Comparison of ENCODE assay signal across 8 mouse cellular contexts in genomic region chr17:70968606-70969191, GRCm38 (mm10). TPM values are rescaled to one million over a fixed set of nuclear protein-coding genes. Genes with fewer than 3 reads are reported as not detected.
A peak's percentile ranks its signal among the peaks of the same experiment; 100 is the strongest.
DNase-seq lines count a peak whose midpoint lies in the region; ATAC-seq and TF ChIP-seq lines count a peak whose summit lies in the region.

No protein-coding gene starts in this region.

- no peak overlapping the region for H3K4me3 ChIP-seq in forebrain, embryonic 11.5 days (ENCODE audit: low read depth, low read length)
- no peak overlapping the region for H3K4me3 ChIP-seq in forebrain, embryonic 10.5 days
- H3K4me3 ChIP-seq in C2C12 (ENCODE audit: insufficient read depth, poor library complexity, severe bottlenecking), result no peak overlapping the region

- no peak overlapping the region for H3K27ac ChIP-seq in forebrain, embryonic 11.5 days (ENCODE audit: low read depth, low read length)
- no peak overlapping the region for H3K27ac ChIP-seq in forebrain, embryonic 10.5 days

- H3K36me3 ChIP-seq in forebrain, embryonic 11.5 days (ENCODE audit: control insufficient read depth, insufficient read depth, low read length), result no peaks in the 10 kb centered on the region; the same call in 1 of the 2 replicates
- peaks cover 9% of the 10 kb centered on the region for H3K36me3 ChIP-seq in forebrain, embryonic 10.5 days (replicated peaks)
- peaks cover 6% of the 10 kb centered on the region for H3K36me3 ChIP-seq in C2C12 (ENCODE audit: control insufficient read depth, insufficient read depth)

- no peaks in the 10 kb centered on the region for H3K9me3 ChIP-seq in forebrain, embryonic 11.5 days (ENCODE audit: control insufficient read depth, low read length)
- H3K9me3 ChIP-seq in forebrain, embryonic 10.5 days, result no peaks in the 10 kb centered on the region

- H3K4me1 ChIP-seq in forebrain, embryonic 11.5 days (replicated peaks; ENCODE audit: control insufficient read depth, insufficient read depth, low read length), result no peaks in the 10 kb centered on the region
- H3K4me1 ChIP-seq in forebrain, embryonic 10.5 days, result peaks cover 24% of the 10 kb centered on the region

- ATAC-seq in forebrain, embryonic 11.5 days (replicated peaks; ENCODE audit: low FRiP score), result peak; percentile 50

- TF ChIP-seq CTCF in C2C12 (IDR thresholded peaks at IDR 0.05; ENCODE audit: control insufficient read depth, insufficient read depth, insufficient read length), result peak; percentile 3

- no peak overlapping the region for H3K9ac ChIP-seq in forebrain, embryonic 11.5 days (ENCODE audit: low read length)

- intact Hi-C loops in heart, postnatal 36 days (cut with DNase I), result loop anchor here (1.0 to 5.0 kb wide), 6 partner anchors 121 to 441 kb away; no protein-coding TSS in a partner anchor

- 32% methylated on average over 8 of the region's 8 CpGs for WGBS in forebrain, embryonic 11.5 days
- WGBS in forebrain, embryonic 10.5 days, result 37% methylated on average over 8 of the region's 8 CpGs
- WGBS in large intestine, adult 2 months, result 9% methylated on average over 8 of the region's 8 CpGs

- no peak overlapping the region for H3ac ChIP-seq in C2C12 (ENCODE audit: control insufficient read depth, insufficient read length, low read depth)

- no peaks in the 10 kb centered on the region for H3K79me2 ChIP-seq in C2C12 (ENCODE audit: control insufficient read depth, insufficient read depth)

- no peaks in the 10 kb centered on the region for H3K79me3 ChIP-seq in C2C12 (ENCODE audit: low read depth)

- H3K4me2 ChIP-seq in forebrain, embryonic 11.5 days (ENCODE audit: low read depth, low read length, severe bottlenecking), result no peak overlapping the region

- no peaks in the 10 kb centered on the region for H3K27me3 ChIP-seq in forebrain, embryonic 11.5 days (ENCODE audit: control insufficient read depth, insufficient read depth, low read length)
- 0 out of 2 replicates have a peak, but pooled peaks cover under 1% of the 10 kb centered on the region for H3K27me3 ChIP-seq in forebrain, embryonic 10.5 days (ENCODE audit: poor library complexity, severe bottlenecking)
- no peaks in the 10 kb centered on the region for H3K27me3 ChIP-seq in C2C12 (ENCODE audit: control insufficient read depth, insufficient read depth, insufficient read length)

- DNase-seq in forebrain, embryonic 11.5 days (ENCODE audit: low spot score), result no peak
- DNase-seq in forebrain, embryonic 10.5 days (ENCODE audit: extremely low spot score, low spot score), result no peak
- peak; percentile 34 for DNase-seq in embryo, embryonic 9.5 days (ENCODE audit: extremely low spot score)
- DNase-seq in large intestine, adult 2 months (ENCODE audit: low read depth, low spot score), result peak; percentile 56
- no peak for DNase-seq in thymus, postnatal 25 days
- no peak for DNase-seq in thymus, postnatal 14 days
- DNase-seq in heart, postnatal 36 days, result no peak

TF ChIP-seq in C2C12, 6 proteins besides CTCF, POLR2A, EP300 and RAD21:
- no peak for TF ChIP-seq FOSL1 (IDR thresholded peaks at IDR 0.05; ENCODE audit: insufficient read depth, low read length, poor library complexity, severe bottlenecking)
- TF ChIP-seq MAX (IDR thresholded peaks at IDR 0.05), result no peak
- TF ChIP-seq MYOD1 (IDR thresholded peaks at IDR 0.05; ENCODE audit: control insufficient read depth, insufficient read length, low read depth), result no peak
- no peak for TF ChIP-seq MYOG (IDR thresholded peaks at IDR 0.05; ENCODE audit: control insufficient read depth, extremely low read depth, insufficient read length)
- no peak for TF ChIP-seq CEBPB (IDR thresholded peaks at IDR 0.05; ENCODE audit: low read depth)

RNA-seq across cellular contexts. Expression of gene Myom1, which starts 33.7 kb away (rescaled TPM):
- polyA plus RNA-seq in forebrain, embryonic 11.5 days (2014; fragmentation: Nextera tagmentation; extraction: Ambion mirVana), result 2.8 and 4.0 TPM in 2 replicates
- 1.6 and 2.2 TPM in 2 replicates for polyA plus RNA-seq in forebrain, embryonic 10.5 days (2016; fragmentation: Nextera tagmentation; extraction: Ambion mirVana)
- polyA plus RNA-seq in C2C12 (2012; fragmentation: generic; extraction: Trizol), result 0.35 TPM
- 7.3 and 10.8 TPM in 2 replicates for polyA plus RNA-seq in large intestine, adult 2 months (2012; rRNA removed)
- 1,000 to 10,000 TPM; 1,078 to 1,194 TPM for total RNA-seq in heart, postnatal 36 days (2021)

RNA-seq across cellular contexts. Expression of gene Myl12a, which starts 34.0 kb away (rescaled TPM):
- 372 and 395 TPM in 2 replicates for polyA plus RNA-seq in forebrain, embryonic 11.5 days (2014; fragmentation: Nextera tagmentation; extraction: Ambion mirVana)
- polyA plus RNA-seq in forebrain, embryonic 10.5 days (2016; fragmentation: Nextera tagmentation; extraction: Ambion mirVana), result 408 and 417 TPM in 2 replicates
- polyA plus RNA-seq in C2C12 (2012; fragmentation: generic; extraction: Trizol), result 770 TPM
- polyA plus RNA-seq in large intestine, adult 2 months (2012; rRNA removed), result 126 and 152 TPM in 2 replicates
- total RNA-seq in heart, postnatal 36 days (2021), result 1,000 to 10,000 TPM; 1,077 to 1,160 TPM

Comparison
In these comparisons a context has a peak if more than half of its experiments do, and no peak if none do; other contexts are left out.
1. DNase-seq: peak in embryo, embryonic 9.5 days (single experiment) and large intestine, adult 2 months (single experiment); none in forebrain, embryonic 11.5 days (single experiment), forebrain, embryonic 10.5 days (single experiment), thymus, postnatal 25 days (single experiment), thymus, postnatal 14 days (single experiment) and heart, postnatal 36 days (0 of 2).